Mouse (Mus musculus) limb, embryonic 14.5 days (tissue): ENCODE measurements around the gene Ncor1. TPM values are rescaled to one million over a fixed set of nuclear protein-coding genes. Genes with fewer than 3 reads are reported as not detected.

Source experiments
- ATAC-seq: fragments of 200-750 bp; cut with Nextera tagmentation; 2 replicates; pipeline ENCODE4 v1.8.0; 2017; ENCODE audit warnings: low read depth, moderate number of reproducible peaks, moderate TSS enrichment; ENCODE audit not compliant: low FRiP score
- DNase-seq: peaks from one replicate; pipeline ENCODE4 v3.0.0-alpha.2; 2015; ENCODE audit warnings: low spot score
- H3K27ac ChIP-seq: fragments of 300-500 bp; sonication (generic); replicated peaks from 2 replicates; pipeline ENCODE4 v1.5.1; 2014; ENCODE audit warnings: low read depth, mild to moderate bottlenecking, low read length, moderate library complexity, mixed read lengths
- H3K27me3 ChIP-seq: fragments of 300-500 bp; sonication (generic); 2 replicates; pipeline ENCODE4 v1.6.1; 2014; ENCODE audit warnings: low read length, mixed read lengths; ENCODE audit not compliant: control insufficient read depth, insufficient read depth
- H3K36me3 ChIP-seq: fragments of 300-500 bp; sonication (generic); 2 replicates; pipeline ENCODE4 v1.6.1; 2014; ENCODE audit warnings: mild to moderate bottlenecking, low read length, moderate library complexity, mixed read lengths; ENCODE audit not compliant: control insufficient read depth, insufficient read depth
- H3K4me1 ChIP-seq: fragments of 300-500 bp; sonication (generic); 2 replicates; pipeline ENCODE4 v1.6.1; 2014; ENCODE audit warnings: antibody characterized with exemption, low read length, mixed read lengths; ENCODE audit not compliant: control insufficient read depth, insufficient read depth
- H3K4me2 ChIP-seq: fragments of 300-500 bp; sonication (generic); replicated peaks from 2 replicates; pipeline ENCODE4 v1.6.1; 2014; ENCODE audit warnings: low read depth, mild to moderate bottlenecking, low read length, moderate library complexity; ENCODE audit not compliant: severe bottlenecking
- H3K4me3 ChIP-seq: fragments of 300-500 bp; sonication (generic); replicated peaks from 2 replicates; pipeline ENCODE4 v1.5.1; 2014; ENCODE audit warnings: low read length
- H3K9ac ChIP-seq: fragments of 300-500 bp; sonication (generic); 2 replicates; pipeline ENCODE4 v1.6.1; 2014; ENCODE audit warnings: mild to moderate bottlenecking, low read depth, low read length, moderate library complexity; ENCODE audit not compliant: severe bottlenecking
- H3K9me3 ChIP-seq: fragments of 300-500 bp; sonication (generic); 2 replicates; pipeline ENCODE4 v1.6.1; 2016; ENCODE audit warnings: low read length; ENCODE audit not compliant: control insufficient read depth
- POLR2A ChIP-seq: fragments of 200-500 bp; IDR thresholded peaks from 2 replicates; pipeline ENCODE4 v1.8.0; 2012; ENCODE audit warnings: inconsistent platforms, mild to moderate bottlenecking, moderate library complexity, borderline replicate concordance; ENCODE audit not compliant: insufficient read depth, insufficient read length; ENCODE audit errors: extremely low read depth
- WGBS: fragments of 180-500 bp; shearing (Covaris S2); extraction: QIAGEN DNeasy Blood & Tissue Kit; methylation state at CpG from one replicate; pipeline ENCODE4 v1.1.7; 2014; 5-methylcytosine and 5-hydroxymethylcytosine counted together
- polyA plus RNA-seq, 2 experiments: library from polyadenylated mRNA; depleted of rRNA in 1 of 2; stranded (reverse) in 1 of 2; unstranded in 1 of 2; fragments of >200 nt; fragmentation: Nextera tagmentation in 1 of 2; extraction: Ambion mirVana in 1 of 2; gene quantifications; 2 replicates each; pipeline versions ENCODE4 v1.2.1 to v1.2.3; 2012 to 2014

Ncor1 gene
- polyA plus RNA-seq, 2 experiments = 132 to 171 TPM

- Histone ChIP-seq H3K9me3 (no peaks in the 10 kb centered on the region), H3K36me3 (peaks cover 12% of the 10 kb centered on the region), H3K27ac (no peak overlapping the region), H3K4me3 (no peak overlapping the region), H3K27me3 (no peaks in the 10 kb centered on the region), H3K4me1 (no peaks in the 10 kb centered on the region), H3K9ac (no peak overlapping the region), H3K4me2 (no peak overlapping the region)
- 66% methylated on average over 8 of the region's 8 CpGs for WGBS
- ATAC-seq (no peak), DNase-seq (no peak)
- TF ChIP-seq POLR2A = no peak
These were observed 190.0 kb downstream of the Ncor1 start for GRCm38 (mm10) chr11:62268381-62268780.

GRCm38 (mm10) chr11:62266466-62267214, 191.7 kb downstream of the Ncor1 start:
- no peak for TF ChIP-seq POLR2A
- 76% methylated on average over 17 of the region's 17 CpGs for WGBS
- Histone ChIP-seq H3K4me3 (no peak overlapping the region), H3K9me3 (no peaks in the 10 kb centered on the region), H3K27me3 (no peaks in the 10 kb centered on the region), H3K4me2 (no peak overlapping the region), H3K36me3 (peaks cover 12% of the 10 kb centered on the region), H3K9ac (no peak overlapping the region), H3K4me1 (no peaks in the 10 kb centered on the region), H3K27ac (no peak overlapping the region)
- no peak for DNase-seq
- ATAC-seq = no peak

Other genes starting within 250 kb of the Ncor1 start
- gene Adora2b, start 209.6 kb downstream of the Ncor1 start, polyA plus RNA-seq (2012; rRNA removed) = 9.1 and 9.9 TPM in 2 replicates
- gene Adora2b, start 209.6 kb downstream of the Ncor1 start, polyA plus RNA-seq (2014; fragmentation: Nextera tagmentation; extraction: Ambion mirVana) = 10.9 and 11.1 TPM in 2 replicates
- 17.8 and 19.2 TPM in 2 replicates for gene Zswim7, start 177.2 kb downstream of the Ncor1 start, polyA plus RNA-seq (2012; rRNA removed)
- gene Zswim7, start 177.2 kb downstream of the Ncor1 start, polyA plus RNA-seq (2014; fragmentation: Nextera tagmentation; extraction: Ambion mirVana) = 23.1 and 24.6 TPM in 2 replicates
- gene Ttc19, start 177.1 kb downstream of the Ncor1 start, polyA plus RNA-seq (2012; rRNA removed) = 16.7 and 17.2 TPM in 2 replicates
- gene Ttc19, start 177.1 kb downstream of the Ncor1 start, polyA plus RNA-seq (2014; fragmentation: Nextera tagmentation; extraction: Ambion mirVana) = 16.7 and 18.8 TPM in 2 replicates
- 9.7 and 10.8 TPM in 2 replicates for gene Pigl, start 81 bp downstream of the Ncor1 start, polyA plus RNA-seq (2012; rRNA removed)
- gene Pigl, start 81 bp downstream of the Ncor1 start, polyA plus RNA-seq (2014; fragmentation: Nextera tagmentation; extraction: Ambion mirVana) = 7.9 and 9.0 TPM in 2 replicates
- 40.5 and 47.6 TPM in 2 replicates for gene Cenpv, start 80.7 kb upstream of the Ncor1 start, polyA plus RNA-seq (2012; rRNA removed)
- gene Cenpv, start 80.7 kb upstream of the Ncor1 start, polyA plus RNA-seq (2014; fragmentation: Nextera tagmentation; extraction: Ambion mirVana) = 26.7 and 27.0 TPM in 2 replicates
- gene Ubb, start 92.6 kb upstream of the Ncor1 start, polyA plus RNA-seq (2012; rRNA removed) = 3,111 and 3,234 TPM in 2 replicates
- gene Ubb, start 92.6 kb upstream of the Ncor1 start, polyA plus RNA-seq (2014; fragmentation: Nextera tagmentation; extraction: Ambion mirVana) = 3,423 and 3,655 TPM in 2 replicates
- gene Trpv2, start 115.9 kb upstream of the Ncor1 start, polyA plus RNA-seq (2012; rRNA removed) = 2.7 and 2.8 TPM in 2 replicates
- 2.9 and 4.3 TPM in 2 replicates for gene Trpv2, start 115.9 kb upstream of the Ncor1 start, polyA plus RNA-seq (2014; fragmentation: Nextera tagmentation; extraction: Ambion mirVana)
- gene Lrrc75a, start 190.0 kb upstream of the Ncor1 start, polyA plus RNA-seq (2012; rRNA removed) = 19.2 and 25.6 TPM in 2 replicates
- 13.7 and 20.5 TPM in 2 replicates for gene Lrrc75a, start 190.0 kb upstream of the Ncor1 start, polyA plus RNA-seq (2014; fragmentation: Nextera tagmentation; extraction: Ambion mirVana)
- gene Mmgt2, start 190.1 kb upstream of the Ncor1 start, polyA plus RNA-seq (2012; rRNA removed) = 69.7 and 87.4 TPM in 2 replicates
- 56.9 and 66.1 TPM in 2 replicates for gene Mmgt2, start 190.1 kb upstream of the Ncor1 start, polyA plus RNA-seq (2014; fragmentation: Nextera tagmentation; extraction: Ambion mirVana)